Mouse (Mus musculus) frontal cortex, adult 2 months (tissue): ENCODE measurements around the gene Fmnl2. TPM values are rescaled to one million over a fixed set of nuclear protein-coding genes. Genes with fewer than 3 reads are reported as not detected.

Experiments
- DNase-seq, 2 experiments: peaks; one replicate each; pipeline ENCODE4 v3.0.0; 2022; ENCODE audit warnings: low spot score in 1 of 2; ENCODE audit errors: extremely low spot score in 1 of 2
- polyA plus RNA-seq: library from polyadenylated mRNA; depleted of rRNA; stranded (reverse); fragments of >200 nt; gene quantifications from 2 replicates; pipeline ENCODE4 v1.2.3, GENCODE M21; 2012; rRNA removed

Gene Fmnl2
- polyA plus RNA-seq, result 26.7 and 30.1 TPM in 2 replicates

DNA sequence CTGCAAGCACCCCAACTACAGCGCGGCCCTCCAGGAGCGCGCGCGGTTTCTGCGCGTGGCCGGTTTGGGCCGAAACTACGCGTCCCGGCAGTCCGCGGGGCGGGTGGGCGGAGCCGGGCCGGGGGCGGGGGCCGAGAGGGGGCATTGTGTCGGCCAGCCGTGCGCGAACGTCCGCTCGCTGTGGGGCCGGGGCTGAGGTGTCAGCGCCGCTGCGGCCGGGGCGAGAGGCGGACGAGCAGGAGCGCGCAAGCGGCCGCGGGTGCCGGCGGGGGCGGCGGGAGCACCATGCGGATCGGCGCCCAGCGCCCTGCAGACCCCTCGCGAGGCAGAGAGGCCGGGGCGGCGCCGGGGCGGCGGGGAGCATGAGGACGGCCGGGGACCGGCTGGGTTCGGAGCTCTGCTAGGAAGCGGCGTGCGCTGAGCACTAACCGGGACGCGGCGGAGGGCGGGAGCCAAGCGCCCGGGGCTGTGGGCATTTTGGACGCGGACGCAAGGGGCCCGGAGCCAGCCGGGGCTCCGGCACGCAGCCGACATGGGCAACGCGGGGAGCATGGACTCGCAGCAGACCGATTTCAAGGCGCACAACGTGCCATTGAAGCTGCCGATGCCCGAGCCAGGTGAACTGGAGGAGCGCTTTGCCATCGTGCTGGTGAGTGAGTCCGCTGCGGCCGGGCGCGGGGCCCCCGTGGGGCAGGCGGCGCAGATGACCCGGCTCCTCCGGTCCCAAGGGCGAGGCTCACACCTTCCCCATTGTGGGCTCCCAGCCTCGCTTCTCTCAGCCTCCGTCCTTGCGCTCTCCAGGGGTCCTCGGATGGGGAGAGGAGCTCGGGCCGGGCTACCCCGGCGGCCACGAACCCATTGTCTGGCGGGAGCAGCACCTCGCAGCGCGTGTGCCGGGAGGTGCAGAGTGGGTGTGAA lies at the start of gene Fmnl2:
Gene Fmnl2 (plus strand): TSS at position 250 of the 918 bp plus-strand sequence.
- DNase-seq, result peak in 1 of 2 experiments; percentile 71

- DNase-seq, result no peak
Measured at GRCm38 (mm10) chr2:52809988-52810387, 47.7 kb upstream of the Fmnl2 start.

DNA sequence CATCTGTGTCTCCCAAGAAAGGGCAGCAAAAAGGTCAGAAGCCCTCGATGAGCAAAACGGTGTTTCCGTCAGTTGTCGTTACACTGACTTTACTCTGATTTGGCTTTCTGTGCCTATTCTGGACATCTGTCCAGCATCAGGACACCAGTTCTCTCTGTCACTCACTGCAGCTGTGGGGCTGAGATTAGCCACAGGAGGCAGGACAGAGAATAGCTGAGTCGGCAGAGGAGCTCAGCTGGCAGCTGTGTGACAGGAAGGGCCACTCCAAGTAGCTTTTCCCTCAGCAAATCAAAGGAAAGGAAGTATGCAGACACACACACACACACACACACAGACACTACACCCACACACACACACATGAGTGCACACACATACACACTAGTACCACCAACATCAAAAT lies 46.0 kb upstream of the Fmnl2 start:
- peak in 1 of 2 experiments; percentile 4 for DNase-seq

- peak in 1 of 2 experiments; percentile 11 for DNase-seq
Measured at GRCm38 (mm10) chr2:52817341-52817740, 40.3 kb upstream of the Fmnl2 start.

GRCm38 (mm10) chr2:52818944-52819343 lies 38.7 kb upstream of the Fmnl2 start:
- DNase-seq, result peak in 1 of 2 experiments; percentile 33

DNA sequence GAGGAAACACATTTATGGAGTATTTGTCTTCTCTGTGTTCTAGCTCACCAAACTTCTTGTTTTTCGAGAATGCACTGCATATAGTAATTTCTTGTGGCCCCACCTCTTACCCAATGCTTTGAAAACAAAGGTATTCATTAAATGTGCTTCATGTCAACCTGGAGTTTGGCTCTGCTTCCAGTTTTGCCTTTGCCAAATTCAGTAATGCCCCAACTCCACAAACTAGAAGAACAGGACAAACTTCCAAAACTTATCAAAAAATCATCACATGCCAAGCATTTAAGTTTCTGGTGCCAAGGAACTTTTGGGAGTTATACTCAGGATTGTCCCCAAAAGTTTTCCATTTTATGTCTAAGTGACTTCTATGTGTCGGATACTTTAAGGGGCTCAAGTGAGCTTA lies 35.4 kb upstream of the Fmnl2 start:
- no peak for DNase-seq

DNA sequence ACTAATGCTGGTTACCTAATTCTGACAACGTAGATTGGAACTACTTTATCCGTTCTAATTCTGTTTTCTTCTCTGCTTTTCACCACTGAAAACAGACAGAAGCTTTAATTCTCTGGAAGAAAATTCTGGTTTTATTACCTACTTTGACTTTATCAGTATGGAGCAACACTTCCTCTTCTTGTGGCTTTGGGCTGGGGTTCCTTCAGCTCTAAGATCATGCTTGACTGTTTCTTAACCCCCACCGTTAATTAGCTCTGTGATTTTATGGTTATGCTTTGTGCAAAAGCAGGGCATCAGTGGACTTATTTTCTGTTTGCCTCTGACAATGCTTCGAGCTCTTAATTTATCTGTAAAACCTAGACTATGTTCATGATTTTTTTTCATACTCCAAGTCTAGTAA lies 29.6 kb upstream of the Fmnl2 start:
- no peak for DNase-seq

- DNase-seq, result no peak
Measured at GRCm38 (mm10) chr2:52830513-52830912, 27.1 kb upstream of the Fmnl2 start.

DNA sequence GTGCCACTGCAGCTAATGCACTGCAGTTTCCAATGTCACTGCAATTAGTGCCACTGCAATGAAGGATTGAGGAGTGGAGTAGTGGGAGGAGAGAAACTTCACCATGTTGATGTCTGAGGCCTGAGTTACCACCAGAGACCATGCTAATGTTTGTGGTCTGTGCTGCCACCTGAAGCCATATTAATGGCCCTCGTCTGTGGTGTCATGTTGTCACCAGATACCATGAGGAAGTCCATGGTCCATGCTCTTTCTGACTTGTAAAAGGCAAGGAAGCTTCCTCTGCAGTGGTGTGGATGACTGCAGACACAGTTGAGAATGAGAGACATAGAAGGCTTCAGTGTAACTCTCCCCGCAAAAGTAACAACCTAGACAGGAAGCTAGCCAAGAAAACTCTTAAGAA lies 26.1 kb upstream of the Fmnl2 start:
- DNase-seq, result no peak

GRCm38 (mm10) chr2:52835726-52836125 lies 21.9 kb upstream of the Fmnl2 start:
- DNase-seq, result no peak

DNA sequence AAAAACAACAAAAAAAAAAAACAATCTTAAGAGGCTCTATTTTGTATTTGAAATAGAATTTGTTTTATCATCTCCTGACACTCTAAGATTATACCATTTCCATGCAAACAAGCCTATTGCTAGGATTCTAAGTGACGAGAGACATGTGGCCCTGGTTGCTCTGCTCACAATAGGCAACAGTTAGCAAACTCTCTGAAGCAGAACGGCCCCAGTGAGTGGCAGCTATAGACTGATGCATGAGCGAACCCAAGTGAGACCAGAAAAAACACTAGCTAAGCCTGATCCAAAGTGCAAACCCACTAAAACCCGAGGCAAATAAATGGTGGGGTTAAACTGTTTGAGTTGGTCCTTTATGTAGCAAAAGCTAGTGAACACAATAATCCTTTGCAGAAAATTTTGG lies 18.6 kb upstream of the Fmnl2 start:
- no peak for DNase-seq

GRCm38 (mm10) chr2:52839868-52840267 lies 17.8 kb upstream of the Fmnl2 start:
- DNase-seq, result no peak

DNA sequence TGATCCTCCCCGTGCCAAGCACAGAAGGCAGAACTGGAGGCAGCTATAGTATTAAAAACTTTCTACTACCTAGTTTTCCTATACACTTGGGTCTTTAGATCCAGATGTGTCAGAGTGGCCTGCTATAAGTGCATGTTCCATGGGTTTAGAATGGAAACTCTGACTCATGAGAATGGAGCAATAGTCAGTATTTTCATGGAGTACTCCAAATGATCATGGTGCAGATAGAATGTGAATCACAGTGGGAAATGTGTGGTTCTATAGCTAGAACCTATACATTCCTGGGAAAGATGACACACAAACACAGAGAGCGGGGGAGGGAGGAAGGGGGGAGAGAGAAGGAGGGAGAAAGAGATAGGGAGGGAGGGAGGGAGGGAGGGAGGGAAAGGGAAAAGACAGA lies 13.8 kb upstream of the Fmnl2 start:
- DNase-seq, result no peak

GRCm38 (mm10) chr2:52844936-52845752 lies 12.5 kb upstream of the Fmnl2 start:
- no peak for DNase-seq

- DNase-seq, result no peak
Measured at GRCm38 (mm10) chr2:52846506-52846905, 11.2 kb upstream of the Fmnl2 start.

DNA sequence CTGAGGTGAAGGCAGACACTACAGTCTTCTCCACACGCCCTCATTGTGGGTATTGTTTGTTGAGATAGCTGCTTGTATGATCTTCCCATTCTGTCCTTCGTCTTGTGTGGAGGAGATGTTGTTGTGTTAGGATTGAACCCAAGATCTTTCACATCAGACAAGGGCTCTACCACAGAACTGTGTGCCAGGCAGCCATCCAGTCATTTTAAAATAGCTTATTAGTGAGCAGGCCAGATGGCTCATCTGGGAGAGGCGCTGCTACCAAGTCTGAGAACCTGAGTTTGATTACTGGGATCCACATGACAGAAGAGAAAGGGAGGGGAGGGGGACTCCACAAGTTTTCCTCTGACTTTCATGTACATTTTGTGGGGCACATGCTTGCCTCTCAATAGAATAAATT lies 8.6 kb upstream of the Fmnl2 start:
- no peak for DNase-seq

- no peak for DNase-seq
Measured at GRCm38 (mm10) chr2:52858529-52859465, 1.1 kb downstream of the Fmnl2 start.

DNA sequence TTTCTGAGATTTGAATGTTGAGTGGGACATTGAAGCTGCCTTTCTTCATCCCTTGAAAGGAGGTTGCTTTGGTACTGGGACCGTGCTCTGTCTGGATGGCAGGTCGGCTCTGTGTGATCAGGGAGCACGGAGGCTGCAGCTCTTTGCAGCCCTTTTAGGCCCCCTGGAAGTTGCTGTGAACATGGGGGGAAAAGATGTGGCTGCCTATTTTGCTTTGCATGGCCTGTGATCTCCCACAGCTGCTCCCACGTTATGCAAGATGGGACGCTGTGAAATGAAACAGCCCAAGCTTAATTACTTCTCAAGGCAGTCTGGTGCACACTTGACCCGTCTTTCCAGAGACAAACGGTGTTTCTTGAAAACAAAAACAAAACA lies 1.8 kb downstream of the Fmnl2 start:
- DNase-seq, result no peak

DNA sequence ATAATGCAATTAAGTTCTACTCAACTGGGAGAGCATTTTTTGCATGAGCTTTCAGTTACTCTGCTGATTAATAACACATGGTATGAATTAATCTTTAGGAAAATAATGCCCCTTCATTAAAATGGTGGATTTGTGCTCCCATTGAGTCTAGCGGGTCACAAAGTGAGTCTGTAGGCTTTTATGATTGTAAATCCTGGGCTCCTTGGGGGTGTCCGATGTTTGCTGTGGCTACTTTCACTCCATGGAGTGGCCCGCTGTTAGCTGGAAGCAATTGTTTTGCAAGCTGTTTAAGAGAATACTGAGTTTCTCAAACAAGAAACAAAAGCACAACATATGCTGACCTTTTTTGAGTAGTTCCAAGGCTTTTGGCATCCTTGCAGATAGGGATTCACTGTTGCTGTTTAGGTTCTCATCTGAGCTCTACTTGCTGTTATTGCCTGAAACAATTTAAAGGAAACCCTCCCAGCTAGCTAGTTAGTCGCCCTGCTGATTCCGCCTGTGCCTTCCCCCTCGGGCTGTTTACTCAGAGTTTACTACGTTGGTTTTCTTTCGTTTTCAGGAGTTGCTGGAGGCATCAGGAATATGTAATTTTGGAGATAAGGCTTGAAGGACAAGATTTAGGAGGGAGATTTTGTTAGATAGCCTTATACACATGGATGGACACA lies 2.6 kb downstream of the Fmnl2 start:
- DNase-seq, result no peak
